Mouse (Mus musculus) MEL (cell line): ENCODE measurements around the gene Rhot2.

Experiments
- CHD1 ChIP-seq: IDR thresholded peaks from 2 replicates; pipeline ENCODE4 v1.6.1; 2012; ENCODE audit warnings: low read depth, mild to moderate bottlenecking, inconsistent platforms, low read length, improper control_type of control experiment
- CTCF ChIP-seq, 3 experiments: IDR thresholded peaks in 2 of 3; conservative IDR thresholded peaks in 1 of 3; 2 replicates each; pipeline ENCODE4 v1.5.1; 2011 to 2012; ENCODE audit warnings: low read length in 3 of 3, low read depth in 2 of 3, mild to moderate bottlenecking in 2 of 3, improper control_type of control experiment in 1 of 3, inconsistent platforms in 1 of 3, mixed read lengths in 1 of 3, moderate library complexity in 1 of 3; ENCODE audit not compliant: control insufficient read depth in 1 of 3, insufficient read depth in 1 of 3, poor library complexity in 1 of 3, severe bottlenecking in 1 of 3
- GATA1 ChIP-seq: IDR thresholded peaks from 2 replicates; pipeline ENCODE4 v1.6.1; 2011; ENCODE audit warnings: low read depth, low read length, improper control_type of control experiment
- SMC3 ChIP-seq: IDR thresholded peaks from 2 replicates; pipeline ENCODE4 v1.6.1; 2011; ENCODE audit warnings: low read depth, low read length, improper control_type of control experiment
- TCF12 ChIP-seq: IDR thresholded peaks from 2 replicates; pipeline ENCODE4 v1.6.1; 2014; ENCODE audit warnings: low read depth, mild to moderate bottlenecking, inconsistent platforms, low read length, improper control_type of control experiment, moderate library complexity

GRCm38 (mm10) chr17:25830200-25830753 lies 14.4 kb downstream of the Rhot2 start:
- TF ChIP-seq CHD1 (no peak), SMC3 (no peak; the same call in 1 of the 2 replicates), TCF12 (no peak), GATA1 (no peak), CTCF (IDR thresholded peaks at IDR 0.05 in 2 of 3, conservative IDR thresholded peaks at IDR 0.05 in 1 of 3; ENCODE audit: control insufficient read depth in 1 of 3, insufficient read depth in 1 of 3, low read depth in 2 of 3, low read length in 3 of 3, poor library complexity in 1 of 3, severe bottlenecking in 1 of 3) (no peak)
